Mouse (Mus musculus): ENCODE data around the gene Adcy9. TPM values are rescaled to one million over a fixed set of nuclear protein-coding genes. Genes with fewer than 3 reads are reported as not detected.

Adcy9 gene
- polyA plus RNA-seq, 1 experiment: 3.3 TPM

- Histone ChIP-seq H3K36me3 (ENCODE audit: control insufficient read depth, insufficient read depth, low read length) (no peaks in the 10 kb centered on the region), H3K27ac (ENCODE audit: insufficient read depth, low read length) (no peak overlapping the region), H3K4me3 (ENCODE audit: extremely low read depth, insufficient read depth, insufficient read length) (no peak overlapping the region), H3K27me3 (ENCODE audit: control insufficient read depth, insufficient read depth, low read length) (no peaks in the 10 kb centered on the region), H3K4me1 (ENCODE audit: control insufficient read depth, insufficient read depth, insufficient read length) (no peaks in the 10 kb centered on the region)
- 78% methylated on average over 2 of the region's 2 CpGs for WGBS
- TF ChIP-seq POLR2A (IDR thresholded peaks at IDR 0.05; ENCODE audit: low read depth, low read length): no peak
- TF ChIP-seq CTCF (IDR thresholded peaks at IDR 0.05; ENCODE audit: extremely low read depth, insufficient read depth, insufficient read length, insufficient replicate concordance): no peak
- no peak for DNase-seq (ENCODE audit: low read depth in 1 of 2, low spot score in 2 of 2)
Measured at GRCm38 (mm10) chr16:4325801-4326200, 94.5 kb downstream of the Adcy9 start.

DNA sequence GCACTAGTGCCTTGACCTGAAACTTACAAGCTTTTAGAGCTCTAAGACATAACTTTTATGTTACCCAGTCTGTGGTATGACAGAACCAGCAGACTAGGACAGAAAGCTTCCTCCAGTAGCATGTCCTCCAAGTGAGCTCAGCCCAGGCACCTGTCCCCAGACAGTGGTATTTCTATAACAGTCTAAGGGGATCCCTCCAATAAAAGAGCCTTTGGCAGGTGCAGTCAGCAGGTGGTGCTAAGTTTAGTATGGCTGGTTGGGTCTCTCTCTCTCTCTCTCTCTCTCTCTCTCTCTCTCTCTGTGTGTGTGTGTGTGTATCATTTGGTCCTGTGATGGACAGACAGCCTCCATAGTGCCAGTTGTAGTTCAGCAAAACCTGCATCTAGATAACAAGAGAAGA, 95.3 kb downstream of the Adcy9 start:
- no peaks in the 10 kb centered on the region for H3K4me1 ChIP-seq (ENCODE audit: control insufficient read depth, insufficient read depth, insufficient read length)

GRCm38 (mm10) chr16:4320856-4321255, 99.4 kb downstream of the Adcy9 start:
- no peaks in the 10 kb centered on the region for H3K36me3 ChIP-seq (ENCODE audit: control insufficient read depth, insufficient read depth, low read length)
- DNase-seq (ENCODE audit: low read depth in 1 of 2, low spot score in 2 of 2): no peak
- H3K27ac ChIP-seq (ENCODE audit: insufficient read depth, low read length): no peak overlapping the region
- no peaks in the 10 kb centered on the region for H3K4me1 ChIP-seq (ENCODE audit: control insufficient read depth, insufficient read depth, insufficient read length)
- WGBS: 82% methylated on average over 3 of the region's 3 CpGs
- H3K27me3 ChIP-seq (ENCODE audit: control insufficient read depth, insufficient read depth, low read length): no peaks in the 10 kb centered on the region
- TF ChIP-seq CTCF (IDR thresholded peaks at IDR 0.05; ENCODE audit: extremely low read depth, insufficient read depth, insufficient read length, insufficient replicate concordance): no peak
- no peak for TF ChIP-seq POLR2A (IDR thresholded peaks at IDR 0.05; ENCODE audit: low read depth, low read length)
- H3K4me3 ChIP-seq (ENCODE audit: extremely low read depth, insufficient read depth, insufficient read length): no peak overlapping the region

More for the DNA sequence above, 95.3 kb downstream of the Adcy9 start:
- Histone ChIP-seq H3K4me3 (ENCODE audit: extremely low read depth, insufficient read depth, insufficient read length) (no peak overlapping the region), H3K27me3 (ENCODE audit: control insufficient read depth, insufficient read depth, low read length) (no peaks in the 10 kb centered on the region), H3K36me3 (ENCODE audit: control insufficient read depth, insufficient read depth, low read length) (no peaks in the 10 kb centered on the region), H3K27ac (ENCODE audit: insufficient read depth, low read length) (no peak overlapping the region)
- no peak for DNase-seq (ENCODE audit: low read depth in 1 of 2, low spot score in 2 of 2)
- no peak for TF ChIP-seq CTCF (IDR thresholded peaks at IDR 0.05; ENCODE audit: extremely low read depth, insufficient read depth, insufficient read length, insufficient replicate concordance)
- no peak for TF ChIP-seq POLR2A (IDR thresholded peaks at IDR 0.05; ENCODE audit: low read depth, low read length)

GRCm38 (mm10) chr16:4318001-4318526, 102.2 kb downstream of the Adcy9 start:
- WGBS: 75% methylated on average over 6 of the region's 6 CpGs
- no peak for TF ChIP-seq CTCF (IDR thresholded peaks at IDR 0.05; ENCODE audit: extremely low read depth, insufficient read depth, insufficient read length, insufficient replicate concordance)
- no peak for TF ChIP-seq POLR2A (IDR thresholded peaks at IDR 0.05; ENCODE audit: low read depth, low read length)
- H3K27me3 ChIP-seq (ENCODE audit: control insufficient read depth, insufficient read depth, low read length): no peaks in the 10 kb centered on the region
- H3K27ac ChIP-seq (ENCODE audit: insufficient read depth, low read length): no peak overlapping the region
- H3K4me1 ChIP-seq (ENCODE audit: control insufficient read depth, insufficient read depth, insufficient read length): no peaks in the 10 kb centered on the region
- no peak for DNase-seq (ENCODE audit: low read depth in 1 of 2, low spot score in 2 of 2)
- H3K36me3 ChIP-seq (ENCODE audit: control insufficient read depth, insufficient read depth, low read length): no peaks in the 10 kb centered on the region
- H3K4me3 ChIP-seq (ENCODE audit: extremely low read depth, insufficient read depth, insufficient read length): no peak overlapping the region

DNA sequence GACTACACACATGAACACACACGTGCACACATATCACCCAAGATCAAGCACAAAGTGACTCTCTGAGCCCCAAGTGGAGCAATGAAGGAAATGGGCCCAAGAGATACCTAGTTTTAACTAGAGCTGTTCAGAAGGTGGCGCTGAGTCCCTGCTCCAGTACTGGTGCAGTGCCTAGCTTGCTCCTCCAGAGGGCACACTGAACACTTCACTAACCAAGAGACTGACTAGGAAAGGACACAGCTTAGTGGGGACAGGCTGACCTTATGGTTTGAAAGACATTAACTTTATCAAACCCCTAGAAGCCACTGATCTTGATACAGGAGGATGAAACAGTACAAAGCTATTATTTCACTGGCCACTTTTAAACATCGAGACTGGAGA, 104.2 kb downstream of the Adcy9 start:
- H3K4me3 ChIP-seq (ENCODE audit: extremely low read depth, insufficient read depth, insufficient read length): no peak overlapping the region
- peak; percentile 51 to 70 for DNase-seq (ENCODE audit: low read depth in 1 of 2, low spot score in 2 of 2)
- no peak overlapping the region for H3K27ac ChIP-seq (ENCODE audit: insufficient read depth, low read length)
- WGBS: 28% methylated on average over 3 of the region's 3 CpGs
- no peaks in the 10 kb centered on the region for H3K36me3 ChIP-seq (ENCODE audit: control insufficient read depth, insufficient read depth, low read length)
- no peak for TF ChIP-seq POLR2A (IDR thresholded peaks at IDR 0.05; ENCODE audit: low read depth, low read length)
- peak; percentile 89; the same call in 1 of the 2 replicates for TF ChIP-seq CTCF (IDR thresholded peaks at IDR 0.05; ENCODE audit: extremely low read depth, insufficient read depth, insufficient read length, insufficient replicate concordance)
- H3K27me3 ChIP-seq (ENCODE audit: control insufficient read depth, insufficient read depth, low read length): no peaks in the 10 kb centered on the region
- H3K4me1 ChIP-seq (ENCODE audit: control insufficient read depth, insufficient read depth, insufficient read length): no peaks in the 10 kb centered on the region

- Histone ChIP-seq H3K27me3 (ENCODE audit: control insufficient read depth, insufficient read depth, low read length) (no peaks in the 10 kb centered on the region), H3K4me3 (ENCODE audit: extremely low read depth, insufficient read depth, insufficient read length) (no peak overlapping the region), H3K36me3 (ENCODE audit: control insufficient read depth, insufficient read depth, low read length) (no peaks in the 10 kb centered on the region), H3K4me1 (ENCODE audit: control insufficient read depth, insufficient read depth, insufficient read length) (no peaks in the 10 kb centered on the region), H3K27ac (ENCODE audit: insufficient read depth, low read length) (no peak overlapping the region)
- 91% methylated on average over 2 of the region's 2 CpGs for WGBS
- TF ChIP-seq CTCF (IDR thresholded peaks at IDR 0.05; ENCODE audit: extremely low read depth, insufficient read depth, insufficient read length, insufficient replicate concordance) (no peak), POLR2A (IDR thresholded peaks at IDR 0.05; ENCODE audit: low read depth, low read length) (no peak)
- no peak for DNase-seq (ENCODE audit: low read depth in 1 of 2, low spot score in 2 of 2)
Measured at GRCm38 (mm10) chr16:4315352-4316093, 104.8 kb downstream of the Adcy9 start.

GRCm38 (mm10) chr16:4314891-4315290, 105.4 kb downstream of the Adcy9 start:
- WGBS: 95% methylated on average over 4 of the region's 4 CpGs
- H3K27ac ChIP-seq (ENCODE audit: insufficient read depth, low read length): no peak overlapping the region
- DNase-seq (ENCODE audit: low read depth in 1 of 2, low spot score in 2 of 2): no peak
- H3K4me3 ChIP-seq (ENCODE audit: extremely low read depth, insufficient read depth, insufficient read length): no peak overlapping the region
- H3K27me3 ChIP-seq (ENCODE audit: control insufficient read depth, insufficient read depth, low read length): no peaks in the 10 kb centered on the region
- TF ChIP-seq CTCF (IDR thresholded peaks at IDR 0.05; ENCODE audit: extremely low read depth, insufficient read depth, insufficient read length, insufficient replicate concordance): no peak
- TF ChIP-seq POLR2A (IDR thresholded peaks at IDR 0.05; ENCODE audit: low read depth, low read length): no peak
- H3K36me3 ChIP-seq (ENCODE audit: control insufficient read depth, insufficient read depth, low read length): no peaks in the 10 kb centered on the region
- H3K4me1 ChIP-seq (ENCODE audit: control insufficient read depth, insufficient read depth, insufficient read length): no peaks in the 10 kb centered on the region
